ENCODE assay signal across 20 mouse cellular contexts in genomic region chr16:12315627-12316026, GRCm38 (mm10).
A peak's percentile ranks its signal among the peaks of the same experiment; 100 is the strongest.
DNase-seq lines count a peak whose midpoint lies in the region; ATAC-seq and TF ChIP-seq lines count a peak whose summit lies in the region.
"Had no signal": no experiment of that assay in that cellular context is flagged by ENCODE, and none has a peak within 500 bp of the region (broad histone marks: within the 10 kb centered on the region; RNA-seq: fewer than 3 reads in every experiment).

No protein-coding gene starts in this region.

- H3K4me1 ChIP-seq in CH12.LX (ENCODE audit: control insufficient read depth in 1 of 2, insufficient read depth in 2 of 2): peaks cover 0 to 7% of the 10 kb centered on the region in 2 experiments; a peak in 2 of 4 replicates
- no peaks in the 10 kb centered on the region for H3K4me1 ChIP-seq in hindbrain, embryonic 14.5 days (replicated peaks; ENCODE audit: control insufficient read depth, insufficient read depth, low read length)

- H3K79me2 ChIP-seq in CH12.LX (replicated peaks; ENCODE audit: control insufficient read depth, extremely low read depth, insufficient read depth, poor library complexity, severe bottlenecking): no peaks in the 10 kb centered on the region

- no peak for ATAC-seq in CD4-positive, CD25-positive, alpha-beta regulatory T cell, adult 4 months
- ATAC-seq in hindbrain, embryonic 14.5 days (ENCODE audit: low FRiP score): no peak
- ATAC-seq: activated CD4-positive, CD25-positive, alpha-beta regulatory T cell, adult 4 months; Patski had no signal

- dilution Hi-C loops in CH12.LX (cut with MboI; ENCODE audit: extremely low pct_ligation_motif_present, extremely low pct_unique_long_range_greater_than_20kb, low sequenced_read_pairs): no loop called here

- no peak overlapping the region for H3K4me3 ChIP-seq in CH12.LX (replicated peaks in 1 of 3; ENCODE audit: low read depth in 2 of 3, low read length in 2 of 3, poor library complexity in 1 of 3)
- no peak overlapping the region for H3K4me3 ChIP-seq in hindbrain, embryonic 14.5 days (replicated peaks; ENCODE audit: low read length)

- no peak overlapping the region for H3K9ac ChIP-seq in CH12.LX (ENCODE audit: insufficient read depth, low read depth)
- H3K9ac ChIP-seq in hindbrain, embryonic 14.5 days: no peak overlapping the region

- DNase-seq in A20 (ENCODE audit: low read depth, low spot score) (peak; percentile 18), CH12.LX (ENCODE audit: extremely low read depth) (peak; percentile 35)
- DNase-seq in hindbrain, embryonic 14.5 days (ENCODE audit: low spot score): no peak
- DNase-seq: adrenal gland, adult 2 months; adrenal gland, adult 8-10 months; adrenal gland, postnatal 10 days; adrenal gland, postnatal 14 days; adrenal gland, postnatal 25 days; adrenal gland, postnatal 36 days; B cell, adult 2 months; cerebellum, adult 11 months; cerebellum, adult 11-12 months; cerebellum, adult 18-20 months; cerebellum, adult 2 months; cerebellum, adult 8-10 months; cerebellum, adult 9-10 months had no signal

- no peaks in the 10 kb centered on the region for H3K36me3 ChIP-seq in CH12.LX (replicated peaks in 1 of 2; ENCODE audit: control insufficient read depth in 1 of 2, insufficient read depth in 1 of 2, low read length in 1 of 2)
- H3K36me3 ChIP-seq in hindbrain, embryonic 14.5 days (replicated peaks; ENCODE audit: control insufficient read depth, insufficient read depth): no peaks in the 10 kb centered on the region
- H3K36me3 ChIP-seq: G1E had no signal

- in situ Hi-C loops in CH12.LX (cut with MboI; ENCODE audit: low pct_ligation_motif_present, low pct_unique_long_range_greater_than_20kb, low sequenced_read_pairs): no loop called here

- no peak for TF ChIP-seq CTCF in CH12.LX (conservative IDR thresholded peaks at IDR 0.05 in 1 of 2, IDR thresholded peaks at IDR 0.05 in 1 of 2; ENCODE audit: low read depth in 2 of 2, low read length in 2 of 2)

- no peak overlapping the region for H3K4me2 ChIP-seq in CH12.LX (ENCODE audit: insufficient read depth, low read depth, poor library complexity, severe bottlenecking)
- no peak overlapping the region for H3K4me2 ChIP-seq in hindbrain, embryonic 14.5 days (replicated peaks)

- H3K27ac ChIP-seq in CH12.LX (ENCODE audit: insufficient read depth, low read depth): no peak overlapping the region
- no peak overlapping the region for H3K27ac ChIP-seq in hindbrain, embryonic 14.5 days

- TF ChIP-seq EP300 in CH12.LX (IDR thresholded peaks at IDR 0.05; ENCODE audit: low read length): peak; percentile 78

- TF ChIP-seq RAD21 in CH12.LX (IDR thresholded peaks at IDR 0.05; ENCODE audit: low read depth, low read length): no peak

- peaks cover 2% of the 10 kb centered on the region for H3K9me3 ChIP-seq in CH12.LX (replicated peaks; ENCODE audit: low read length)
- H3K9me3 ChIP-seq in hindbrain, embryonic 14.5 days (ENCODE audit: control insufficient read depth, low read length): no peaks in the 10 kb centered on the region
- H3K9me3 ChIP-seq: G1E had no signal

- peaks cover 10% of the 10 kb centered on the region for H3K27me3 ChIP-seq in CH12.LX (replicated peaks)
- no peaks in the 10 kb centered on the region for H3K27me3 ChIP-seq in hindbrain, embryonic 14.5 days (ENCODE audit: control insufficient read depth, insufficient read depth, low read length)

- no peak for TF ChIP-seq POLR2A in CH12.LX (IDR thresholded peaks at IDR 0.05; ENCODE audit: low read depth, low read length)

TF ChIP-seq in CH12.LX, 34 proteins besides CTCF, POLR2A, EP300 and RAD21:
- TF ChIP-seq TCF12 (IDR thresholded peaks at IDR 0.05; ENCODE audit: low read depth, low read length): no peak
- peak; percentile 61 for TF ChIP-seq JUND (conservative IDR thresholded peaks at IDR 0.05; ENCODE audit: low read depth, low read length)
- TF ChIP-seq JUN (IDR thresholded peaks at IDR 0.05; ENCODE audit: insufficient read depth, low read depth, low read length): peak; percentile 32; the same call in 1 of the 2 replicates
- peak; percentile 66; the same call in 1 of the 2 replicates for TF ChIP-seq IRF4 (IDR thresholded peaks at IDR 0.05; ENCODE audit: low read depth, low read length)
